Mouse (Mus musculus): ENCODE data around the gene Lrrc56.

DNA sequence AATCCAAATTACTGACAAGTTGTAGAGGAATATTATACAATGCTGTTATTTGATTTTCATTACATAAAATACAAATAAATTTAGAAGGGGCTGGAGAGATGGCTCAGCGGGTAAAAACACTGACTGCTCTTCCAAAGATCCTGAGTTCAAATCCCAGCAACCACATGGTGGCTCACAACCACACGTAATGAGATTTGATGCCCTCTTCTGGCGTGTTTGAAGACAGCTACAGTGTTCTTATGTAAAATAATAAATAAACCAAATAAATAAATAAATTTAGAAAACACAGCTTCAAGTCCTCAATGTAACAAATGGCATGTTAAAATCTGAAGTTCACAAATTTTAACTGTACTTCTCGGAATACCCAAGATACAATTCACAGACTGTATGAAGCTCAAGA, 18.9 kb upstream of the Lrrc56 start:
- TF ChIP-seq CTCF (IDR thresholded peaks at IDR 0.05; ENCODE audit: control insufficient read depth, insufficient read depth, insufficient replicate concordance, low read depth, low read length) (no peak), POLR2A (IDR thresholded peaks at IDR 0.05; ENCODE audit: control insufficient read depth, low read depth, low read length) (no peak)
